Mouse (Mus musculus): ENCODE measurements at regions not wholly inside any gene's neighbourhood (a gene's known extent, or its start where the extent isn't known, plus 50 kb on each side); places are given as distances from the start of the nearest gene placed in this dataset.

DNA sequence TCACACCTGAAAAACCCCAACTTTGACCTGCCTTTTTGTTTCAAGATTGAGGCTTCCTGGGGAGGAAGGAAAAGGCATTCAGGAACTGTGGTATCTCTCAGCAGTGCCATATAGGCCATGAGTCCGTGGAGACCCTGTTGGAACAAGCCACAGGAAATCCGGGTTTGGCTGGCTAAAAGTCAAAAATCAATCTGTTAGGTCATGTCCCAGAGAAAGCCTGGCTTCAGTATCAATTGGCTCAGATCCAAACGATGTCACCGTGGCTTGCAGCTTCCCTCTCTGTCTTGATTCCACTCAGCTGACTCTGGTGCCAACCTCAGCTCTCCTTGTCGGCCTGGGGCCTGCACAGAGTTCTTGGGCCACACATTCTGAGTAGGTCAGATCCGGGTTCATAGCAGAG lies 191.1 kb downstream of the Shq1 start:
- TF ChIP-seq GATA1 (IDR thresholded peaks at IDR 0.05; ENCODE audit: borderline replicate concordance, low read length) (no peak), CTCF (IDR thresholded peaks at IDR 0.05; ENCODE audit: low read depth, low read length) (no peak)
